Mouse (Mus musculus) liver, adult 2 months (tissue): ENCODE results near the gene Gm11060. TPM values are rescaled to one million over a fixed set of nuclear protein-coding genes. Genes with fewer than 3 reads are reported as not detected.

ENCODE experiments used
- DNase-seq: peaks from one replicate; pipeline ENCODE4 v3.0.0-alpha.2; 2011; ENCODE audit warnings: low read depth, low spot score; ENCODE audit errors: extremely low read depth
- H3K27ac ChIP-seq: fragments of 200-500 bp; replicated peaks from 2 replicates; pipeline ENCODE4 v1.5.1; 2012; ENCODE audit warnings: low read depth, mild to moderate bottlenecking, control low read depth, inconsistent platforms, low read length; ENCODE audit not compliant: insufficient read depth
- H3K27me3 ChIP-seq: fragments of 200-500 bp; 2 replicates; pipeline ENCODE4 v1.6.1; 2012; ENCODE audit warnings: mild to moderate bottlenecking, moderate library complexity, low read length, inconsistent platforms; ENCODE audit not compliant: control insufficient read depth, insufficient read depth
- H3K36me3 ChIP-seq: fragments of 200-500 bp; 2 replicates; pipeline ENCODE4 v1.6.1; 2012; ENCODE audit warnings: low read length, inconsistent platforms; ENCODE audit not compliant: control insufficient read depth, insufficient read depth
- H3K4me1 ChIP-seq: fragments of 200-500 bp; 2 replicates; pipeline ENCODE4 v1.6.1; 2011; ENCODE audit warnings: low read length; ENCODE audit not compliant: control insufficient read depth, insufficient read depth
- H3K4me3 ChIP-seq: fragments of 200-500 bp; 2 replicates; pipeline ENCODE4 v1.5.1; 2011; ENCODE audit warnings: low read depth, mild to moderate bottlenecking, control low read depth, low read length, moderate library complexity; ENCODE audit not compliant: insufficient read depth
- H3K79me2 ChIP-seq: fragments of 200-500 bp; 2 replicates; pipeline ENCODE4 v1.6.1; 2012; ENCODE audit warnings: inconsistent platforms, mild to moderate bottlenecking, low read length, moderate library complexity; ENCODE audit not compliant: control insufficient read depth, insufficient read depth
- H3K9ac ChIP-seq: fragments of 200-500 bp; 2 replicates; pipeline ENCODE4 v1.6.1; 2012; ENCODE audit warnings: low read depth, mild to moderate bottlenecking, control low read depth, inconsistent platforms, low read length
- CTCF ChIP-seq: fragments of 200-500 bp; IDR thresholded peaks from 2 replicates; pipeline ENCODE4 v1.5.1; 2011; ENCODE audit warnings: low read depth, low read length, control low read depth
- POLR2A ChIP-seq: fragments of 200-500 bp; IDR thresholded peaks from 2 replicates; pipeline ENCODE4 v1.6.1; 2011; ENCODE audit warnings: low read length, control low read depth; ENCODE audit not compliant: insufficient read depth; ENCODE audit errors: extremely low read depth
- WGBS: fragments of 180-500 bp; shearing (Covaris S2); methylation state at CpG from one replicate; pipeline ENCODE4 v1.1.7; 2018; 5-methylcytosine and 5-hydroxymethylcytosine counted together
- polyA plus RNA-seq: library from polyadenylated mRNA; depleted of rRNA; stranded (reverse); fragments of >200 nt; gene quantifications from 2 replicates; pipeline ENCODE4 v1.2.3, GENCODE M21; 2012
- total RNA-seq: library from RNA; depleted of rRNA; stranded (reverse); fragments of >200 nt; gene quantifications from 2 replicates; pipeline ENCODE4 v1.2.3, GENCODE M21; 2014

Gene Gm11060
- total and polyA plus RNA-seq, 2 experiments = not detected

DNA sequence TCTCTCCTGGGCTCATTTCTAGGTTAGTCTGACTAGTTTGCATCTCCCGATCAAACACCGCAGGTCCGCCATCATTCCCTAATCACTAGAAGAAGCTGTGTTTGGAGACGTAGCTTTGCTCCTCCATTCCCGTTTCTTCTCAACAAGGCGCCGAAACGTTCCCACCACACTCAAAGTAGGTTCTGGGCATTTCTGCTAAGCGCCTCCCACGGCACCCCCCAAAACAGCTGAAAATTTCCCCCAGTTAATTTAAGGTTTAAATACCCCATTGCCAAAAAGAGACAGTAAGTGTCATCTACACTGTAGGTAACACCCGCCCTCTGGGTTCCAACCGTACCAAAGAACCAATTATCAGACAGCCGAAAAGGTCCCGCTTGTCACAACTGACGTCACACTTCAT, 33.8 kb downstream of the Gm11060 start:
- H3K36me3 ChIP-seq = no peaks in the 10 kb centered on the region
- H3K27me3 ChIP-seq = peaks cover 32% of the 10 kb centered on the region
- no peak for TF ChIP-seq POLR2A
- TF ChIP-seq CTCF = no peak
- H3K4me1 ChIP-seq = no peaks in the 10 kb centered on the region
- no peaks in the 10 kb centered on the region for H3K79me2 ChIP-seq
- 11% methylated on average over 15 of the region's 15 CpGs for WGBS
- H3K9ac ChIP-seq = no peak overlapping the region
- H3K27ac ChIP-seq = no peak overlapping the region
- H3K4me3 ChIP-seq = no peak overlapping the region
- no peak for DNase-seq

DNA sequence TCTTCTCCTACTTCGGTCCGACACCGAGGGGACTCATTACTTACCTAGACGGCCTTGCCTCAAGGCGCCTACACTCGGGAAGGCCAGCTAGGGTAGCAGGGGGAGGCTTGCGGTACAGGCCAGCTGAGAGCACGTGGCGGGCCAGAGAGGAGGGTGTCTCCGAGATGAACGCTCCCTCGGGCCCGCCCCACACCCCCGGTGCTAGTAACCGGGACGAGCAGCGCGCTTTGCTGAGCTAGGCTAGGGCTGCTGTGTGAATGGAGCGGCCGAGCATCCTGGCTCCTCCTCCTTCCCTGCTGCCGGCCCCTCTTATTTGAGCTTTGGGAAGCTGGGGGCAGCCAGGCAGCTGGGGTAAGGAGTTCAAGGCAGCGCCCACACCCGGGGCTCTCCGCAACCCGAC, 34.5 kb downstream of the Gm11060 start, which contains the start of gene Wt1:
Gene Wt1 (plus strand): TSS at position 251 of the 400 bp plus-strand sequence.
- peaks cover 34% of the 10 kb centered on the region for H3K27me3 ChIP-seq
- WGBS = 5% methylated on average over 25 of the region's 25 CpGs
- H3K9ac ChIP-seq = no peak within 1 kb of the TSS

DNA sequence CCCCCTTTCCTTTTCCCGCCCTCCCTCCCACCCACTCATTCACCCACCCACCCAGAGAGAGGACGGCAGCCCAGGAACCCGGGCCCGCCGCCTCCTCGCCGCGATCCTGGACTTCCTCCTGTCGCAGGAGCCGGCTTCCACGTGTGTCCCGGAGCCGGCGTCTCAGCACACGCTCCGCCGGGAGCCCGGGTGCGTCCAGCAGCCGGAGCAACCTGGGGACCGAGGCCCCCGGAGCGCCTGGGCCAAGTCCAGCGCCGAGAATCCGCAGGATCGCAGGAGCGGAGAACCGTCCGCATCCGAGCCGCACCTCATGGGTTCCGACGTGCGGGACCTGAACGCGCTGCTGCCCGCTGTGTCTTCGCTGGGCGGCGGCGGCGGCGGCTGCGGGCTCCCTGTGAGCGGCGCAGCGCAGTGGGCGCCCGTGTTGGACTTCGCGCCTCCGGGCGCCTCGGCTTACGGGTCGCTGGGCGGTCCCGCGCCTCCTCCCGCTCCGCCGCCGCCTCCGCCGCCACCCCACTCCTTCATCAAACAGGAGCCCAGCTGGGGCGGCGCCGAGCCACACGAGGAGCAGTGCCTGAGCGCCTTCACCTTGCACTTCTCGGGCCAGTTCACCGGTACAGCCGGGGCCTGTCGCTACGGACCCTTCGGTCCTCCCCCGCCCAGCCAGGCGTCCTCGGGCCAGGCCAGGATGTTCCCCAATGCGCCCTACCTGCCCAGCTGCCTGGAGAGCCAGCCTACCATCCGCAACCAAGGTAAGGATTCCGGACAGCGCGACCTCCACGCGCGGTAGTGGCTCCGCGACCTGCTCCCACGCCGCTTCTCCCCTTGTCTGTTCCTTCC, 35.1 kb downstream of the Gm11060 start:
- H3K4me1 ChIP-seq = no peaks in the 10 kb centered on the region
- H3K27ac ChIP-seq = no peak overlapping the region
- WGBS = 3% methylated on average over 88 of the region's 92 CpGs
- no peak overlapping the region for H3K9ac ChIP-seq
- no peak for DNase-seq
- H3K36me3 ChIP-seq = no peaks in the 10 kb centered on the region
- H3K4me3 ChIP-seq = peak overlapping the region; percentile 16; the same call in 1 of the 2 replicates
- H3K79me2 ChIP-seq = no peaks in the 10 kb centered on the region
- TF ChIP-seq CTCF (no peak), POLR2A (no peak)
- H3K27me3 ChIP-seq = peaks cover 36% of the 10 kb centered on the region

More for the DNA sequence above, 34.5 kb downstream of the Gm11060 start, which contains the start of gene Wt1:
- H3K4me1 ChIP-seq = no peaks in the 10 kb centered on the region
- no peak for TF ChIP-seq CTCF
- no peak for TF ChIP-seq POLR2A
- DNase-seq = no peak
- H3K36me3 ChIP-seq = no peaks in the 10 kb centered on the region
- H3K27ac ChIP-seq = no peak within 1 kb of the TSS
- H3K79me2 ChIP-seq = no peaks in the 10 kb centered on the region
- H3K4me3 ChIP-seq = peak within 1 kb of the TSS; percentile 16; the same call in 1 of the 2 replicates

DNA sequence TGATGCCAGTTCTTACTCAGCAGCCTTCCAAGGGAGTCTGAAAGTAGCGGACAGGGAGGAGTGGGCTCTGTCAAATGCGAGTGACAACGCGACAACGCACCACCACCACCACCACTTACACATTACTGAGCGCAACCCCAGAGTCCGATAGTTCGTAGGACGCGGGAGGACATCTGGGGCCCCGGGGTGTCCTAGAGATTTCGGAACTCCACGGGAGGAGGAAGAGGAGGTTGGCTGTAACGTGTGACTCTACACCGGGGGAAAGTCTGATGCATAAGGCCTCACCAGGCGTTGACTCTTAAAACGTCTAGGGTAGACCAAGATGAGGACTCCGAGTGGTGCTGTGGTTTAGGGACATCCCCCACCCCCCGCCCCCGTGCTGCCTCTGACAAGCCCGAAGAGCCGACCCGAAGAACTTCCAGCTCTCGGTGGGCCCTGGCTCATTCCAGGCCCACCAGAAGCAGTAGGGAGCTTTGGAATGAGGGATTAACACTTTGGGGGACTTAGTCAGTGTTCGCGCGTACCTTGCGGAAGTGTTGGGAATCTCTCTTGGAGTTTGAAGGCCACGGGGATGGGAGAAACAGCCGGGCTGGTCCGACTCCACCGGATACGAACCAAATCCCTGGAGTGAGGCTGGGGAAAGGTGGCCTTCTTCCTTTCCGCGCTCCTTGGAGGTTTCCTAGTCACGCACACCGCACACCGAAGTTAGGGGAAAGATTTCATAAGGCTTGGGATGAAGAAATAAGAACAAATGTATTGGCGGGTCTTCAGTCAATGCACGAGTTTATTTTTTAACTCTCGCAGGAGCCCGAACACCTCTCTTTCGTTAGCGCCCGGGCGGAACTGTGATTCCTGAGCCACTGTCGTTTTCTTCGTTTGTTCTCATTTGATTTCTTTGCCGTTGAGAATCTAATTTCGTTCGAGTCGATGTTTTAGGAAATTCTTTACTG, 36.0 kb downstream of the Gm11060 start:
- peaks cover 39% of the 10 kb centered on the region for H3K27me3 ChIP-seq
- no peak for TF ChIP-seq CTCF
- TF ChIP-seq POLR2A = no peak
- no peaks in the 10 kb centered on the region for H3K79me2 ChIP-seq
- H3K27ac ChIP-seq = no peak overlapping the region
- 4% methylated on average over 52 of the region's 52 CpGs for WGBS
- no peaks in the 10 kb centered on the region for H3K36me3 ChIP-seq
- DNase-seq = no peak
- no peak overlapping the region for H3K4me3 ChIP-seq
- H3K9ac ChIP-seq = no peak overlapping the region
- H3K4me1 ChIP-seq = no peaks in the 10 kb centered on the region

DNA sequence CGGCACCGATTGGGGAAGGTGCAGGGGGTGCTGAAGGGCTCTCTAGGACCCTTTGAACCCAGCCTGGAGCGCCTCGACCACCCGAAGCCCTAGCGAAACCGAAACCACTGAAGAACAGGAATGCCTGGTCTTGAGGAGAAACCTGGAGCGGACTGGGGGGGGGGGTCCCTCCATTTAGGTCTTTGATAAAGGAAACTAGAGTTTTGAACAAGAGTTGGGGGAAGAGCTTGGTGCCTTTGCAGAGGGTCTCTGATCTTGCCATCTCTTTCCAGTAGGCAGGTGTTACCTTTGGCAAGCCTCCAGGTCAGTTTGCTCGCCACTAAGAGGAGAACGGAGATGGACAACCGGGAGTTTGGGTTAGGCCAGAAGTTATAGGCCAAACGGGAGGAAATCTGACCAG, 36.7 kb downstream of the Gm11060 start:
- Histone ChIP-seq H3K27me3 (peaks cover 39% of the 10 kb centered on the region), H3K4me1 (no peaks in the 10 kb centered on the region), H3K79me2 (no peaks in the 10 kb centered on the region), H3K36me3 (no peaks in the 10 kb centered on the region), H3K27ac (no peak overlapping the region), H3K9ac (no peak overlapping the region), H3K4me3 (no peak overlapping the region)
- WGBS = 8% methylated on average over 12 of the region's 12 CpGs
- no peak for TF ChIP-seq POLR2A
- no peak for TF ChIP-seq CTCF
- DNase-seq = no peak
